Mouse (Mus musculus) monocyte, adult 5-6 weeks (primary cell): ENCODE measurements around the gene Orai2. TPM values are rescaled to one million over a fixed set of nuclear protein-coding genes. Genes with fewer than 3 reads are reported as not detected.

Experiments
- total RNA-seq: library from RNA; stranded (forward); fragments of 200-1000, 200-491, 200-594 nt; gene quantifications from 3 replicates; pipeline ENCODE4 v1.2.3, GENCODE M21; 2017

Orai2 gene
- total RNA-seq, 1 experiment from 2014 or later, result 49.2 TPM

Other genes with a start within 250 kb of the Orai2 start
- 86.4 to 119 TPM (median 100 TPM) in 3 replicates for gene Ywhag, start 236.1 kb downstream of the Orai2 start, total RNA-seq
- 1.5 to 1.9 TPM in 2 of 3 replicates, not detected in the other for gene Ssc4d, start 196.2 kb downstream of the Orai2 start, total RNA-seq
- gene Zp3, start 190.6 kb downstream of the Orai2 start, total RNA-seq, result not detected in 3 replicates
- 5.4 to 11.2 TPM (median 6.8 TPM) in 3 replicates for gene Dtx2, start 175.9 kb downstream of the Orai2 start, total RNA-seq
- gene Upk3b, start 132.2 kb downstream of the Orai2 start, total RNA-seq, result not detected in 3 replicates
- gene Upk3bl, start 116.2 kb downstream of the Orai2 start, total RNA-seq, result not detected in 3 replicates
- 20.8 to 45.1 TPM (median 32.3 TPM) in 3 replicates for gene Rasa4, start 86.8 kb downstream of the Orai2 start, total RNA-seq
- gene Polr2j, start 54.1 kb downstream of the Orai2 start, total RNA-seq, result 80.7 to 92.5 TPM (median 81.7 TPM) in 3 replicates
- 20.4 to 31.1 TPM (median 22.4 TPM) in 3 replicates for gene Lrwd1, start 34.6 kb downstream of the Orai2 start, total RNA-seq
- 8.4 to 14.0 TPM (median 11.1 TPM) in 3 replicates for gene Alkbh4, start 34.6 kb downstream of the Orai2 start, total RNA-seq
- 11.6 to 44.1 TPM (median 27.7 TPM) in 3 replicates for gene Prkrip1, start 28.2 kb upstream of the Orai2 start, total RNA-seq
- 9.8 to 17.4 TPM (median 10.7 TPM) in 3 replicates for gene Sh2b2, start 75.8 kb upstream of the Orai2 start, total RNA-seq